Mouse (Mus musculus) ZHBTc4 (cell line): Measurements from ENCODE around the gene Snrpf.
"Not testable (repeated sequence)": the region's sequence is repeated elsewhere in the genome, so short reads cannot be mapped to it uniquely, and the experiment has no call there.

ENCODE experiments used
- DNase-seq: peaks from one replicate; pipeline ENCODE4 v3.0.0-alpha.2; 2011; ENCODE audit warnings: low read depth, low spot score

Snrpf gene

GRCm38 (mm10) chr10:93577271-93577886 is 12.1 kb downstream of the Snrpf start:
- peak; percentile 92 for DNase-seq

- no peak for DNase-seq
Observed at GRCm38 (mm10) chr10:93575960-93576359, 13.5 kb downstream of the Snrpf start.

DNA sequence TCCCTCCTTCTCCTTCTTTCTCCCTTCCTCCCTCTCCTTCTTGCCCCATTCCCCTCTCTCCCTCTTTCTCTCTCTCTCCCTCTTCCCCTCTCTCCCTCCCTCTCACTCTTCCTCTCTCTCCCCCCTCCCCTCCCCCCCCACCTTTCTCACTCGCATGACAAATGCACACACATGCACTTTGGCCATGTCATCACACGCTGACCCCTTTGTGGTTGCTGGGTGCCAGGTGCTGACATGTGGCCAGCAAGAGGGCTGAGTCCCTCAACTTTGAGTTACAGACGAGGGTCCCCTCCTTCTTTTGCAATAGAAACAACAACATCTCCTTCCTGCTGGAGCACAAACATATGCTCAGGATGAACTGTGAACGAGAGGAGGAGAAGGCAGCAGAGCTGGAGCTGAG is 14.5 kb downstream of the Snrpf start:
- no peak for DNase-seq

DNA sequence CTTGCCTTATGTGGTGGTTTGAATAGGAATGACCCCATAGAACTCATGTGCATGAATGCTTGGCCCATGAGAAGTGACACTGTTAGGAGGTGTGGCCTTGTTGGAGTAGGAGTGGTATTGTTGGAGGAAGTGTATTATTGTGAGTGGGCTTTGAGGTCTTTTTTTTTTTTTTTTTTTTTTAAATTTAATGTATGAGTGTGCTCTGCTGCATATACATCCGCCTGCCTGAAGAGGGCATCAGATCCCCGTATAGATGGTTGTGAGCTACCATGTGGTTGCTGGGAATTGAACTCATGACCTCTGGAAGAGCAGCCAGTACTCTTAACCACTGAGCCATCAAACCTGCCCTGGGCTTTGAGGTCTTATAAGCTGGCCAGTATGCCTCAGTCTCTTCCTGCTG is 17.3 kb downstream of the Snrpf start:
- peak; percentile 45 for DNase-seq

- no peak for DNase-seq
Observed at GRCm38 (mm10) chr10:93568671-93569070, 20.8 kb downstream of the Snrpf start.

DNA sequence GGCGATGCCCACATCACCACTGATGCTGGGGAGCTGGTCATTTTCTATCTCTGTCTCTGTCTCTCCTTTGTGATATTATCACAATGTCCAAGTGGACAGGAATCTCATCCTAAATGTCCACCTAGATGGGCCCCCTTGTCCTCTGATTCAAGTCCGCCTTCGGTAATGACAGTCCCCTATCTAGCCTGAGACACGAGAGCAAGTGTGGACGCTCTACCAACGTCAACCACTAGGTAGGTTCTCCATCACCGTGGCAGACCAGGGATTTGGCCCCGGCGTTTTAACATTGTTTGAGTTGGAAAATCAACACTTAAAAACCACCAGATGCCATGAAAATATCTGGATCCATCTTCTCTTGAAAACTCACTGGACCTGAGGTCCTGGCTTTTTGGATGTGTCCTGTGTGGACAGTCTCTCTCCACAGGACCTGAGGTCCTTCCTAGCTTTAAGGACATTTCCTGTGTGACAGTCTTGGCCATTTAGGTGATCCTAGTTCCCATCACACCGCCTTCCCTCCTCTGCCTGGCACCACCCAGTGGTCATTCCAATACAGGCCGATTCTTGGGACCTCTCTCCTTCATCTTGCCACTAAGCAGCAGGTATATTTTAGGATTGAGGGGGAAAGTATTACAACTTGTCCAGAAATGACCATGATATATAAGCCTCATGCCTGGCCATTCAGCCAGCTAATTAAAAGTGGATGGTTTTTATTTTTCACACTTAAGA is 21.5 kb downstream of the Snrpf start:
- no peak for DNase-seq

- no peak for DNase-seq
Observed at GRCm38 (mm10) chr10:93567066-93567465, 22.4 kb downstream of the Snrpf start.

DNA sequence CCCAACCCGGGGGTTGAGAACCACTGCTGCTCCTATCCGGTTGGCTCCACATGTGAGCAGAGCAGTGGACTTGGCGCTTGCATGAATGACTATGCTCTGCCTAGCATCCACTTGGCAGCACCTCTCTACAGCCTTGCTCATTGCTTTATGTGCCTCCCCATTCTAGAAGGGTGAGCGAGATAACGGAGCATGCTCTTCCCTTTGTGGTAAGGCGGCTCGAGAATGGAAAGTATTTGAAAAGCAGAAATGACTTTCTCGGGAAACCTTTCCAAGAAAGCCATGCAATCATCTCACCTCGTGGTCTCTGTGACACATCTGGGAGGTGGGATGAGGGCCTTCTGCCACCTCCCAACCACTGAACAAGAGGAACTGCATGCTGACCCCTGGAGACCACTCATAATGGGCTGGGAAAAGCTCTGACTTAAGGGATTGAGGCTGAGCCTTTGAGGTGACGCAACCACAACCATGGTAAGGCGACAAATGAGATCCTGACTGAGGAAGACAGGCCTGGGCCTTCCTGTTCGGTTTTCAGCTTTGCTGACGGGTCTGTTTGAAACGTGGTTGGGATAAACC is 24.9 kb downstream of the Snrpf start:
- DNase-seq: no peak

- peak; percentile 54 for DNase-seq
Observed at GRCm38 (mm10) chr10:93559786-93560185, 29.7 kb downstream of the Snrpf start.

DNA sequence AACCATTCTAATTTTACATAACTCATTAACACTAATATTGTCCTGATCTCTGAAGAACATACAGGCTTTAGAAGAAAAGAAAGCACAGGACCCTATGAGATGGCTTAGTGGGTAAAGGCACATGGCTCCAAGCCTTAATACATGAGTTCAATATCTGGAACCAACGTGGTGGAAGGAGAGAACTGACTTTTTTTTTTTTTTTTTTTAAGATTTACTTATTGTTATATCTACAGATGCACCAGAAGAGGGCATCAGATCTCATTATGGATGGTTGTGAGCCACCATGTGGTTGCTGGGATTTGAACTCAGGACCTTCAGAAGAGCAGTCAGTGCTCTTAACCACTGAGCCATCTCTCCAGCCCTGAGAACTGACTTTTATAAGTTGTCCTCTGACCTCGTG is 31.5 kb downstream of the Snrpf start:
- DNase-seq: not testable (repeated sequence)

DNA sequence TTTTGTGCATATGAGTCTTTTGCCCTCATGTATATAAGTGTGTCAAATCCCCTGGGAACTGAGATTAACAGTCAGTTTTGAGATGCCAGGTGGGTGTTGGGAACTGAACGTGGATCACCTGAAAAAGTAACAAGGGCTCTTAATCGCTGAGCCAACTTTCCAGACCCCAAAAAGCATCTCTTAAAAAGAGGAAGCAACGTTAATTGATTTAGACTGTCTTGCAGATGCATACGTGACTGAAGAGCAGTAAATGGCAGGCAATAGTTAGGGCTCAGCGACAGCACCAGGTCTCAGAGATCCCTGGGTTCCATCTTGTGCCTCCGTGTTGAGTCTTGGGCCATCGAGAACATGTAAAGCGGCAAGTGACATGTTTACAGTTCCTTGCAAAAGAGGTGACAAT is 36.9 kb downstream of the Snrpf start:
- no peak for DNase-seq

- DNase-seq: peak; percentile 47
Observed at GRCm38 (mm10) chr10:93549821-93550220, 39.7 kb downstream of the Snrpf start.

- peak; percentile 91 for DNase-seq
Observed at GRCm38 (mm10) chr10:93548991-93549390, 40.5 kb downstream of the Snrpf start.

- DNase-seq: no peak
Observed at GRCm38 (mm10) chr10:93547741-93548270, 41.7 kb downstream of the Snrpf start.

GRCm38 (mm10) chr10:93544172-93544571 is 45.3 kb downstream of the Snrpf start:
- no peak for DNase-seq

GRCm38 (mm10) chr10:93543176-93543575 is 46.3 kb downstream of the Snrpf start:
- no peak for DNase-seq

DNA sequence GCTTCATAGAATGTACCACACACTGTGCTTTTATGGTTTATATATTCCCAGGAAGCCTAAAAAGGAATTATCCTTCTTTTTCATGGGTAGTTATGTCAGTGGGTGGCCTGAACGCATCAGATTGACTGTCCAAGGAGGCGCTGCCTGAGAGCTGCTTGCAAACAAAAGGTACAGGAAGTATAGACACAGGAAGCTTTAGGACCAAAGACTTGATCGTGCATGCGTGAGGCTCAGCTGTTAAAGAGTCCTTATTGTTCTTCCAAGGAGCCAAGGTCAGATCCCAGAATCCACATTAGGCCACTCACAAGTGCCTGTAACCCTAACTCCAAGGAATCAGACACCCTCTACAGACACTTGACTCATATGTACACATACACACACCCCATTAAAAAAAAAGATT is 47.1 kb downstream of the Snrpf start:
- DNase-seq: peak; percentile 88

- DNase-seq: no peak
Observed at GRCm38 (mm10) chr10:93541585-93541984, 47.9 kb downstream of the Snrpf start.

GRCm38 (mm10) chr10:93540431-93541210 is 48.9 kb downstream of the Snrpf start, which contains the start of gene Ccdc38:
TSS of gene Ccdc38 (plus strand) at chr10:93540632.
- peak; percentile 36 for DNase-seq

- DNase-seq: peak; percentile 84
Observed at GRCm38 (mm10) chr10:93539775-93540430, 49.6 kb downstream of the Snrpf start, which contains the start of gene Amdhd1. TSS of gene Amdhd1 (minus strand) at chr10:93540033.

DNA sequence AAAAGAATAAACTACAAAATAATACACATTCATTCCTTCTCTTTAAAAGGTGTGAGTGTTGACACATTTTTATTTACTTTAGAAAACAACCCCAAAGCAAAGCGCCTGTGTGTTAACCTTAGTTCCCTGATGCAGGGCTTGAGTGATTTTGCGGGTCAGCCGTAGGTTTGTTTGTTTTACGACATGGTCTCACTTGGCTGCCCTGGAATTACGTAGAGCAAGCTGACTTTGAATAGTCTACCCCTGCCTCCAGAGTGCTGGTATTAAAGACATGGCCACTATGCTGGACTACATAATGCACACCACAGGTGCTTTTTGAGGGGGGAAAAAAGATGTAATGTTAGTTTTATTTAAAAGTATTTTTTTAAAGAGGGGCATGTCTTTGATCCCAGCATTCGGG is 50.7 kb downstream of the Snrpf start:
- DNase-seq: no peak
